Mouse (Mus musculus) lung, postnatal 4 days (tissue): ENCODE results near the gene Hmgcs1.

Experiments used
- DNase-seq, 2 experiments: peaks; one replicate each; pipeline ENCODE4 v3.0.0; 2021

The Hmgcs1 gene

DNA sequence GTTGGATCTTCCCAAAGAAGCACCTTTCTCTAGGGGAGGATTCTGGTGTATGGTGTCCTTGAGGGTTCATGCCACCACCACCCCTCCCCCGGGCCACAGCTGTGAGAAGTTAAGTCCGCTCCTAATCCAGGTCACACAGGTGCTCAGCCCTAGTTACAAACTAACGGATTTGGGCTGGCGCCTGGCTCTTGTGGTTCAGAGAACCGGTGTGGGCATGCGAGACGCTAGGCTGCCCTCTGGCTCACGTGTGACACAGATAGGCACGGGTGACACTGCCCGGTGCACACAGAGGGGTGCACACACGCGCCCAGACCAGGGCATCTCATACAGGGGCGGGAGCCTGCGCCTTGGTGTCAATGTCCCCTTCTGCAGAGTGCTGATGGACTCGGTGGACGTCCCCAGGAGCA is 65.0 kb downstream of the Hmgcs1 start:
- peak in 1 of 2 experiments; percentile 19 for DNase-seq

DNA sequence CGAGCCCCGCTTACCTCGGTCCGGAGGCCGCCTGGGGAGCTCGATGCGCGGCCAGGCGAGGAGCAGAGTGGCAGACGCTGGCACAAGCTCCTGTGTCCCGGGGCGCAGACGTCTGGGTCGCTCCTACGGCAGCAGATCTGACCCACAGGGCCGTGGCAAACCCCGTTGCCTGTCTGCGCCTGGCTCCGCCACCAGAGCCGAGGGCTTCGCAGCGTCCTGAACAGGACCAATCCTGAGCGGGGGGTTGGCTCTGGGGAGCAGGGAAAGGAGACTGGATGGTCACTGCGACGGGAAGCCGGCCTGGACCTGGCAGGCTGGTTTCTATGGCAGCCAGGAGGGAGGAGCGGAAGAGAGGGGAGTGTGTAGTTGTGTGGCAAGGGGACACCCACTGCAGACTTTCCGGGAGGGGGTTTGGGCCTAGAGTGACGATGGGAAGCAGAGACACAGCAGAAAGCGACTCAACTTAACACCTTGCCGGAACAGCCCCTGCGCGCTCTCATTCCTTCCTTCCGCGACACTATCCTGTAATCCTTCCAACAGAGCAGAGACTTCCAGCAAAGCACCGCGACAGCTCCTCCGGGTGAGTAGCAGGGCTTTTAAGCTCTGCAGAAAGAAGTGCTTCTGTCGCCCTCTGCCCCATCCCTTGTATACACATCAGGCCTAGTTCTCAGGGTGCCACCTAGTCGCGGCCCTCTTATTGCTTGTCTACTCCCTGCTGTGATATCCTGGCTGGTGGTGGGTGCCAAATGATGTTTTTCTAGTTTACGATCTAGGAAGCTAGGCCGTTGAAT is 65.7 kb downstream of the Hmgcs1 start, which contains the start of gene Nim1k:
TSS of gene Nim1k (minus strand) at position 202 of the 791 bp plus-strand sequence.
- DNase-seq = peak; percentile 79 to 87

DNA sequence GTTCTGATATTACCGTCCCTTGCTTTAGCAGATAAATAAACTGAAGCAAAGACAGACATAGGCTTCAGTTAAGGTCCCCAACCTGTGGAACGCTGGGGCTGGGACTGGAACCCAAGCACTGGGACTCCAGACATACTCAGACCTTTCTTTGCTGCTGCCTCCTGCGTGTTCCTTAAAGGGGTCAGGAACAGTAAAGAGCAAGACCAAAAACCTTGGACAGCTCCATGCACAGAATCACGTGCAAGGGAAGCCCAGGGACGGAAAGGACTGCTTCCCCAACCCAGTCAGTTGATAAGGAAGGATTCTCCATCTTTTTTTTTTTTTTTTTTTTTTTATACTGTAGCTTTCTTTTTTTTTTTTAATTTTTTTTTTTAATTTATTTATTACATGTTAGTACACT is 66.7 kb downstream of the Hmgcs1 start:
- no peak for DNase-seq
